Mouse (Mus musculus): ENCODE data around the gene 4930550L24Rik. TPM values are rescaled to one million over a fixed set of nuclear protein-coding genes. Genes with fewer than 3 reads are reported as not detected.

4930550L24Rik gene
- 0.16 TPM in 1 of 2 replicates, not detected in the other for polyA plus RNA-seq (2015; fragmentation: Nextera tagmentation; extraction: Ambion mirVana)

- Histone ChIP-seq H3K4me2 (ENCODE audit: low read length) (no peak within 1 kb of the TSS), H3K36me3 (ENCODE audit: control insufficient read depth, insufficient read depth, low read length) (no peaks in the 10 kb centered on the region), H3K4me1 (ENCODE audit: control insufficient read depth, insufficient read depth, low read depth, low read length) (no peaks in the 10 kb centered on the region), H3K27ac (ENCODE audit: low read depth, low read length) (no peak within 1 kb of the TSS), H3K9me3 (ENCODE audit: control insufficient read depth, low read length) (no peaks in the 10 kb centered on the region), H3K9ac (ENCODE audit: low read depth, low read length) (no peak within 1 kb of the TSS), H3K4me3 (ENCODE audit: low read length) (no peak within 1 kb of the TSS), H3K27me3 (replicated peaks; ENCODE audit: control insufficient read depth, insufficient read depth, low read length) (no peaks in the 10 kb centered on the region)
- ATAC-seq = no peak
- 80% methylated on average over 2 of the region's 2 CpGs for WGBS
These were observed at the start of gene 4930550L24Rik for GRCm38 (mm10) chrX:58909060-58909459. 4930550L24Rik (plus strand) TSS chrX:58909360.

- H3K36me3 ChIP-seq (ENCODE audit: control insufficient read depth, insufficient read depth, low read length) = no peaks in the 10 kb centered on the region
- H3K4me1 ChIP-seq (ENCODE audit: control insufficient read depth, insufficient read depth, low read depth, low read length) = no peaks in the 10 kb centered on the region
- no peak overlapping the region for H3K4me2 ChIP-seq (ENCODE audit: low read length)
- 100% methylated on average over 1 of the region's 1 CpGs for WGBS
- H3K27ac ChIP-seq (ENCODE audit: low read depth, low read length) = no peak overlapping the region
- no peak overlapping the region for H3K9ac ChIP-seq (ENCODE audit: low read depth, low read length)
- no peaks in the 10 kb centered on the region for H3K27me3 ChIP-seq (replicated peaks; ENCODE audit: control insufficient read depth, insufficient read depth, low read length)
- no peak overlapping the region for H3K4me3 ChIP-seq (ENCODE audit: low read length)
- H3K9me3 ChIP-seq (ENCODE audit: control insufficient read depth, low read length) = no peaks in the 10 kb centered on the region
- ATAC-seq = no peak
These were observed 8.4 kb upstream of the 4930550L24Rik start for GRCm38 (mm10) chrX:58900753-58901152.

DNA sequence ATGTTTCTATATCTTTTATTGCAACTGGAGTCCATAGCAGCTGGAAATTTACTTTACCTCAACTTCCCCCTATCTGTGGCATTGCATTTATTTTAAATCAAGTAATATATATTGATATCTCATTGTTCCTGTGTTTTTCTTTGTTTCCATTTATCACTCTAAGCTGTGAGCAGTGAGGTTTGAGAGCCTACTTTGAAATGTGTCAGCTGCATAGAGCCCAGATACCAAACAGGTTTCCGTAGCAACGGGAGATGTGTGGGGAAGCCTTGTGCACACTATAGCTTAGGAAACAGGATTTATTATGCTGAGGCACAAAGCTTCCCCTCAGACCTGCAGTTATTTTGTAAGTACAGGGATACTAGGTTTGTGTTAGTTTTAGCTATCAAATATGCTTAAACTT is 58.8 kb downstream of the 4930550L24Rik start:
- H3K27me3 ChIP-seq (replicated peaks; ENCODE audit: control insufficient read depth, insufficient read depth, low read length) = no peaks in the 10 kb centered on the region
- H3K27ac ChIP-seq (ENCODE audit: low read depth, low read length) = no peak overlapping the region
- 50% methylated on average over 2 of the region's 2 CpGs for WGBS
- H3K9ac ChIP-seq (ENCODE audit: low read depth, low read length) = no peak overlapping the region
- H3K4me2 ChIP-seq (ENCODE audit: low read length) = no peak overlapping the region
- H3K9me3 ChIP-seq (ENCODE audit: control insufficient read depth, low read length) = no peaks in the 10 kb centered on the region
- no peaks in the 10 kb centered on the region for H3K36me3 ChIP-seq (ENCODE audit: control insufficient read depth, insufficient read depth, low read length)
- H3K4me3 ChIP-seq (ENCODE audit: low read length) = no peak overlapping the region
- no peaks in the 10 kb centered on the region for H3K4me1 ChIP-seq (ENCODE audit: control insufficient read depth, insufficient read depth, low read depth, low read length)
- peak; percentile 79 for ATAC-seq
